Mouse (Mus musculus) layer of hippocampus, adult 11-12 months (tissue): ENCODE measurements at regions not wholly inside any gene's neighbourhood (a gene's known extent, or its start where the extent isn't known, plus 50 kb on each side); places are given as distances from the start of the nearest gene placed in this dataset.
A peak's percentile ranks its signal among the peaks of the same experiment; 100 is the strongest.

Experiments
- DNase-seq: peaks from one replicate; pipeline ENCODE4 v3.0.0; 2022; ENCODE audit warnings: low spot score

DNA sequence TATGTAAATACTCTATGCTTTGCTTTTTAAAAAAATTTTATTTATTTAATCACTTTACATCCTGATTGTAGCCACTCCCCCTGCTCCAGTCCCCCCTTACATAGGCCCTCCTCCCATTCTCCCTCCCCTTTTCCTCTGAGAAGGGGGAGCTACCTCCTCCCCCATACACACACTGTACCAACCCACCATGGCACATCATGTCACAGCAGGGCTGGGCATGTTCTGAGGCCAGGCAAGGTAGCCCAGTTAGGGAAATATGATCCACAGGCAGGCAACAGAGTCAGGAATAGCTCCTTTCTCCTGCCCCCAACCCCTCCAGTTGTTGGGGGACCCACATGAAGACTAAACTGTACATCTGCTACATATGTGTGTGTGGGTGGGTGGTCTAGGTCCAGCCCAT, 1130.7 kb upstream of the Gulo start:
- DNase-seq, result no peak

DNA sequence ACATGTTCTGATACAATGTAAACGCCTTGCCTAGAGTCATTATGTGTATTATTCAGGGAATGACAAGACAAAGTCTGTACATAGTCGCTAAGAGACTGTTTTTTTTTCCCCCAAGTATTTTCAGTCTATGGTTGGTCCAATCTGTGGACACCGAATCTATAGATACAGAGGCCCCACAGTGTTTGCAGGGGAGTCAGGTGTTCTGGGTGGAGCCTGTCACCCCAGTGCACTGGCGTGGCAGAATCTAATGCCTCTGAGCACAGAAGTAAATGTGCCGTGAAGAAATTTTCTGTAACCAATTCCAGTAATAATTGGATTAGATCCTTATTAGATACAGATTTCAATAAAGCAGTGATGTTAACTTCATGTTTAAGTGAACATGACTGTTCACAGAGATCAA, 1130.1 kb upstream of the Gulo start:
- DNase-seq, result no peak

DNA sequence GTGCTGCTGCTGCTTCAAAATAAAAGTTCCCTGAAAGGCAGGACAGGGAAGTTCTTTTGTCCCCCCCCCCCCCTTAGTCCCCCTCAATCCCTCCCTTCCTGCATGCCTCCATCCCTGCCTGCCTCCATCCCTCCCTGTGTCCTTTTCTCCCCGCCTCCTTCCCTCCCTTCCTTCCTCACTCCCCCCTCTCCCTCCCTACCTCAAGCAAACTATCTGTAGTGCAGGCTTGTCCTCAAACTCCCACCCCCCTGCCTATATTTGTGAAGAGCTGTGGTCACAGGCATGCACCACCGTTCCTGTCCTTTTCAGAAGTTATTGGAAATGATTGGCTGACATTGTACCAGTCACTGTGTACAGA, 1127.1 kb upstream of the Gulo start:
- no peak for DNase-seq

DNA sequence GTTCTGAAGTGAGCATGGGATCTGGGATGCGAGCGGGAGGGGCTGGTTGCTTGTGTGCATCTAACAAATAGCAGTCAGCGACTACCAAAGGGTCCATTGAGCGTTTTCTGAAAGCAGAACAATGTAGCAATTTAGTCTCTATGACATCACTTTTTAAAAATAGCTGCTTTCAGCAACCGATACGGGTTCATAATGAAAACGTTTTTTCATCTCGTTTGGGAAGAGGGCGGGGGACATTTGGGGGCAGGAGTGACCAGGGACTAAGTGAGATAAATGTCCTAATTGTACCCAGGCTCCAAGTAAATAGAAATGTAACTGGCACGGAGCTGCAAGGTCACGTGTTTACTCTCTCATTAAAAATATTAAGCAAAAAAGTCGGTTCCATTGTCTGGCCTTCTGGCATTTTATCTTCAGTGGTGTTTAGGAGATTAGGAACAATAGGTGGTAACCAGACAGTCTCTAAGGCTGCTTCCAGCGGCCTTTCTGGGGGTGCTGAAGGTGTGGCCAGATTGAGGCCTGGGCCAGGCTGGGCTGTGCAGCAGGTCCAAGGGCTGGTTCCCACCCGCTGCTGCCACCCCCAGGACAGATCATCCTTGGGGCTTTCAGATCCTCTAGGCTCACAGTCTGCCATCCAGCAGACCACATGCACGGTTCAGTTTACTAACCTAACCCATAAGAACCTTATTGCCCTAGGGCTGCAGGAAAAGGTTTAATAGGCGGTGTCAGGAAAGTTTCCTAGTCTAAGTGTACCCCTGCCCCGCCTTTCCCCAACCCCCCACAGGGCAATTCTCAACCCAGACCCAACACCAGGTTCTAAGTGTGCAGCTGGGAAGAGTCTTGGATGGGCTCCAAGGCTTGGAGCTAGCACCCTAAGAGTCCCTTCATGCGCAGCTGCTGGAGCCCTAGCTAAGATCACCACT, 1126.5 kb upstream of the Gulo start:
- peak; percentile 82 for DNase-seq

DNA sequence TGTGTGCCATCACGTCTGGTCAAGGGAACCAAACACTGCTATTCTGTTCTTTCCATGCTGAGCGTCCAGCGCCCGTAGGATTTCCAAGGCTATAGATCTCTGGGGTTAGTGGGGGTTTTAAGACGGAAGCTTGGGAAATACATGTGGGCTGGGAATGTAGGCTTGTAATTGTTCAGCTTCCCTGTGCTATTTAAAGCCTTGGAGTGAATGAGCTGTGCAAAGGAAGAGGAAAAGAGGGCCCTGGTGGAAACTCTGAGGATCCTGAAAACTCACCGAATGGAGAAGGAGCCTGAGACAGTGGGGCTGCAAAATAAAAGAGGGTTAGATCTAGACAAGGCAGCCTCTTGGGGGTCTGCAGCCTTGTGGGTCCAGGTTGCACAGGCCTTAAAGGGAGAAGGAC, 1124.2 kb upstream of the Gulo start:
- no peak for DNase-seq

DNA sequence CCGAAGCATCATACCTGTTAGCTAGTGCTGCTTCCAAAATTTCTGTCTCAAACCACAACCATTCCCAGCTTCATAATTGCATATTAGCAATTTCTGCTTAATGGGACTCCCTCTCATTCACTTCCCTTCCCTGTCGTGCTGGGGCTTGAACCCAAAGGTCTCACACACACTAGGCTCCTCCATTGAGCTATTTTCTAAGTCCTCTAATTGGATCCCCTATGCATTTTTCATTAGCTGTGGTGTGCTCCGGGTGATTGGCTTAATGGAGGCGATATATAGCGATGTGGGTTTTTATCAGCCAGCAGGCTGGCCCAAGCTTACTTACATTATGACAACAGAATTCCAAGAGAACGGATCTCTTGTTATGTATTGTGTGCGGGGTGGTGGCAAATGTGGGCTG, 1118.1 kb upstream of the Gulo start:
- DNase-seq, result no peak

DNA sequence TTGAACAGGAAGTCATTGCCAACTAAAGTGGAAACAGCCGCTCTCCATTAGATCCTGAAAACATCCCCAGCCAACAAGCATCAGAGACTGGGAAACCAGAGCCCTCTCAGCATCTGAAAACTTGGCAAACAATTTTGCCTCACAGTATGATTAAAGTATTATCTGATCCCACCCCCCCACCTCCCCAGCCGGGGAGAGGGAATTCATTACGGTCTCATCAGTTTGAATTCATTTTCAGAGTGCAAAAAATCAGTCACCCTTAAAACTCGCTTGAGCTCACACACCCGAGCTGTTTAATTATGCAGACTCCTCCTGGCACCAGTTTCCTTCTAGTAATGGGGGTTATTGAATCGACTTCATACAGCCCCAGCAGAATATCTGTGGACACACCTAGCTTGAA, 1117.2 kb upstream of the Gulo start:
- no peak for DNase-seq

DNA sequence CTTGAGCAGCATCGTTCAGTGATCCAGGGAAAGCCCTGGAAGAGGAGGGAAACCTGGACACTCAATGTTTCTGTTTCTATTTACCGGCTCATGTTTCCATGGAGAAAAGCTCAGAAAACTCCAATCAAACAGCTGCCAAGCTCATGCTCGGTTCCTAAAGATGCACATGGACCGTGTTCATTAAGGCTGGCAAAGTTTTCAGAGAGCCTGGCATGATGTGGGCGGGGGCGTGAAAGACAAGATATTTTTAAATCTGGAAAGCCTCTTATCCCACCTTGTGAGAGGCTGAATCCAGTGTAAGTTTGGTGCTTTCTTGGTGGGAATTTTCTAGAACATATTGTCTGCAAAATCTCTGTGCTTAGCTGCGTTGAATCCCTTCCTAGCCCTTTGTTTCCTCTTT, 1114.3 kb upstream of the Gulo start:
- peak; percentile 51 for DNase-seq
